Mouse (Mus musculus): ENCODE measurements around the gene Rab25.

DNA sequence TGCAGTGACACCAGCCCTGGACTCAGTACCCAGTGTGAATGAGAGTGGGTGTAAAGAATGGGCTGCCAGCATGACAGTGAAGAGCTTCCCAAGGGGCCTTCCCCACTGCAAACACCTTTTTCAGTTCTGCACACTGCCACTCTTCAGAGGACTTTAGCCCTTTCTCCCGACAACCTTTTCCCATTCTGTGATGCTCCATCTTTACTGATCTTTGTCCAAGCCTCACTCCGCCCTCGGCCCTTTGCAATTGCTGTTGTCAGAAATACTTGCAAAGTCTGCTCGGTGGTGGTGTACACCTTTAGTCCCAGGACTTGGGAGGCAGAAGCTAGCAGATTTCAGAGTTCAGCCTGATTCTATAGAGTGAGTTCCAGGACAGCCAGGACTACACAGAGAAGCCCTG, 3.5 kb upstream of the Rab25 start:
- TF ChIP-seq CTCF (IDR thresholded peaks at IDR 0.05; ENCODE audit: low read depth, low read length) (no peak), TAL1 (conservative IDR thresholded peaks at IDR 0.05; ENCODE audit: low read depth, low read length) (no peak)
